Mouse (Mus musculus): ENCODE results near the gene Exoc8. TPM values are rescaled to one million over a fixed set of nuclear protein-coding genes. Genes with fewer than 3 reads are reported as not detected.

Exoc8 gene
- total RNA-seq, 2 experiments from 2014 or later = 18.9 to 19.2 TPM

- intact Hi-C loops (cut with DNase I) = loop anchor here (5.0 kb wide), 1 partner anchor 35 kb away; the partner anchor contains the start of gene Egln1
- no peak for DNase-seq (ENCODE audit: low spot score)
Observed at GRCm38 (mm10) chr8:124911938-124912872, 14.7 kb upstream of the Exoc8 start.

GRCm38 (mm10) chr8:124910349-124910748 lies 12.8 kb upstream of the Exoc8 start:
- DNase-seq (ENCODE audit: low spot score) = no peak
- intact Hi-C loops (cut with DNase I) = loop anchor here (5.0 kb wide), 1 partner anchor 37 kb away; the partner anchor contains the start of gene Egln1

- intact Hi-C loops (cut with DNase I) = loop anchor here (5.0 kb wide), 1 partner anchor 37 kb away; the partner anchor contains the start of gene Egln1
- DNase-seq (ENCODE audit: low spot score) = no peak
Observed at GRCm38 (mm10) chr8:124909936-124910335, 12.4 kb upstream of the Exoc8 start.

DNA sequence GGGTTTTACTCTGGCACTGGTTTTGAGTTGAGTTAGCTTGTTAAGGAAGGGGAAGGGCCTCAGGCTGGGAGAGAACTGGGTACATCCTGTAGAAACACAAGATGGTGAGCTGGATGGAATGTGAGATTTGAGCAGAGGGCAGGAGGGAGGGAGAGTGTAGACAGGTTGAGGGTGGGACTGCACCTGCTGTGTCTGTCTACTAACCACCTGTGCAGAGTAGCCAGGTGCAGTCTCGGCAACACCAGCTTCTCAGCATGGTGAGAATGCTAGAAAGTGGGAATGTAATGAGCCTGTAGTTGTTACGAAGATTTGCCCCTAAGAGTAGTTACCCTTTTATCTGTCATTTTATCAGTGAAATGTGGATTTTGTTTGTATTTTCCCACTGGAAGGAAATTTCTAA lies 8.0 kb upstream of the Exoc8 start:
- DNase-seq (ENCODE audit: low spot score) = no peak
- intact Hi-C loops (cut with DNase I) = no loop called here

DNA sequence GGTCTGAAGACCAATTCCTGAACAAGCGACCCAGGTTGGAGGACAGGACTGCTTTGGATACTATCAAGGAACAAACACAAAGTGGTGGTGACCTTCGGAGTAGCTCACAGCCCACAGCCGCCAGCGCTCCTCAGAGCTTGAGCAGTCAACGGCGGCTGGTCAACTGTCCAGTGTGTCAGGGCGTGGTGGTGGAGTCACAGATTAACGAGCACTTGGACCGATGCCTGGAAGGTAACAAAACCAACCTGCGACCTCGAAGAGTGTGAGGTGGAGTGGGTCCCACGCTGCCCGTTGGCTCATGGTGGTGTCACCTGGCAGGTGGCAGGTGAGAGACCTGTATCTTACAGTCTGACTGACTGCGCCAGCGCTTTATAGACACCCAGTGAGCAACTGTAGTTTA lies 5.7 kb upstream of the Exoc8 start:
- intact Hi-C loops (cut with DNase I) = no loop called here
- no peak for DNase-seq (ENCODE audit: low spot score)

DNA sequence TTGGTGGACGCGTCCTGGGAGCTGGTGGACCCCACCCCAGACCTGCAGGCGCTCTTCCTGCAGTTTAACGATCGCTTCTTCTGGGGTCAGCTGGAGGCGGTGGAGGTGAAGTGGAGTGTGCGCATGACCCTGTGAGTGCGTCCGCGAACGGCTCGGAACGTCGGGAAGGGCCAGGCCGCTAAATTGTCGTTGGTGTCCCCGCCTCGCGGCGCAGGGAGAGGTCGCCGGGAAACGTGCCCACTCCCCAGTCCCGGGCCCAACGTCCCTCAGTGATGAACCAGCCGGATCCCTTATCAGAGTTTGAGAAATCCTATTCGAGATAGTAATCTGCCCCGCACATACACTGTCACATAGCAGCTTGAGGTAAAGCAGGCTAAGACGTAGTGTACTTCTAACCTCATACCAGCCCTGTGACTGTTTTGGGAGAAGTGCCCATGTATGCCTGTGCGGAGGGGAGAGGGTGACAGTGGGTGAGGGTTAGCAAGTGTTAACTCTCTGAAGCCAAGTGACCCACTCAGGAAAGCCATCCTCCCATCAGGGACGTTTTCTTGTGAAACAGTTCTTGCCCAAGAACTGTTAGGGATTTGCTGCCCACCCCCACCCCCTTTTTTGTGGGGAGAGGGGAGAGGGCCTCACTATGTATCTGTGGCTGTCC lies 873 bp upstream of the Exoc8 start:
- DNase-seq (ENCODE audit: low spot score) = no peak
- intact Hi-C loops (cut with DNase I) = loop anchor here (5.0 kb wide), 1 partner anchor 114 kb away; the partner anchor contains the start of gene Tsnax

DNA sequence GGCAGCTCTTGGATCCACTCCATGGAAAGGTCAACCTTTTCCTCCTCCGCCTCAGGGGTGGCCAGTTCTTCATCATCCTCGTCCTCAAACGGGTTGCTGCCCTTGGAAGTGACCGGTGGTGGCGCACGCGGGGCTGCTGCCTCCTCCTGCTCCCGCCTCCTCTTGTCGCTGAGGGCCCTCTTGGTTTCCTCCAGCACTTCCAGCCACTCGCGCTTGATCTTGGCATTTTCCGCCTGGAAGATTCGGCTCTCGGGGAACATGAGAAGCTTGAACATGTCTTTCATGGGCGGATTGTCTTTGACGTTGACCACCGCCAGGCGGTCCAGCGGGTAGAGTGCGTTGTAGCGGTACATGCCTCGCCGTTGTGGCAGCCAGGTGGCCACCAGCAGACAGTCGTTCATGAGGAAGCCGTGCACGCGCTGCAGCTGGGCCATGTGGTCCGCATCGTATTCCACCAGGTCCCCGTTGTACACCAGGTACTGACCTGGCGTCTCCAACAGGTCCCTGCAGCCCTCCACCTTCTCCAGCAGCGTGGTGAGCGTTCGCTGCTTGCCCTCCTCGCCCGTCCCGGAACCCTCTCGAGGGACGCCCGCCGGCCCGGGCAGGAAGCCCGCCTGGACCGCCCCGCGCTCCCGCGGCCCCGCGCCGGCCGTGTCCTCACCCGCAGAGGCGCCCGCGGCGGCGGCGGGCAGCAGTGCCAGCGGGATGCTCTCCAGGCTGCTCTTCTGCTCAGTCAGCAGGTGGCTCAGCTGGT lies 696 bp downstream of the Exoc8 start:
- intact Hi-C loops (cut with DNase I) = loop anchor here (2.0 to 5.0 kb wide), 3 partner anchors 52 to 138 kb away; partner anchors contain the start of genes Egln1 and Tsnax
- peak; percentile 64 for DNase-seq (ENCODE audit: low spot score)

- intact Hi-C loops (cut with DNase I) = loop anchor here (2.0 to 5.0 kb wide), 3 partner anchors 53 to 139 kb away; partner anchors contain the start of genes Egln1 and Tsnax
- DNase-seq (ENCODE audit: low spot score) = no peak
Observed at GRCm38 (mm10) chr8:124896010-124896631, 1.4 kb downstream of the Exoc8 start.

- DNase-seq (ENCODE audit: low spot score) = no peak
- intact Hi-C loops (cut with DNase I) = no loop called here
Observed at GRCm38 (mm10) chr8:124892596-124892995, 4.9 kb downstream of the Exoc8 start.

- intact Hi-C loops (cut with DNase I) = no loop called here
Observed at GRCm38 (mm10) chr8:124888385-124888784, 9.1 kb downstream of the Exoc8 start.

GRCm38 (mm10) chr8:124878946-124879526 lies 18.5 kb downstream of the Exoc8 start:
- no peak for DNase-seq (ENCODE audit: low spot score)
- intact Hi-C loops (cut with DNase I) = no loop called here

More at GRCm38 (mm10) chr8:124888385-124888784, 9.1 kb downstream of the Exoc8 start:
- no peak for DNase-seq (ENCODE audit: low spot score)

- intact Hi-C loops (cut with DNase I) = no loop called here
- no peak for DNase-seq (ENCODE audit: low spot score)
Observed at GRCm38 (mm10) chr8:124878141-124878540, 19.4 kb downstream of the Exoc8 start.

DNA sequence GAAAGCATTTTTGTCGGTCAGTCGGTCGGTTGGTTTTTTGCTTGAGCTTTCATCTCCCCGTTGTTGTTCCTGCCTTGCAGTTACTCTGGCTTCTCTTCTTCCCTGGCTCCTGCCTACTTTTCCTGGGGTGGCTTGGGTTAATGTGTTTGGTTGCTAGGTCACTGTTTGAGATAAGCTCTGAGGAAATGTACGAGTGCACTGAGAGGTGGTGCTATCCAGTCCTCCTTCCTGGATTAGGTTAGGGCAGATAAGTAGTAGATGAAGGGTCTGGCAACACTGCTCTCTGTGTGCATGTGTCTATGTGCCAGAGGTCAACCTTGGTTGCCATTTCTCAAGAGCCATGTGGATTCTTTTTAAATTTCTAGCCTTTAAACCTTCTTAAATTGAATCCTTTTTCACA lies 24.8 kb downstream of the Exoc8 start:
- intact Hi-C loops (cut with DNase I) = no loop called here
- no peak for DNase-seq (ENCODE audit: low spot score)

- no peak for DNase-seq (ENCODE audit: low spot score)
- intact Hi-C loops (cut with DNase I) = no loop called here
Observed at GRCm38 (mm10) chr8:124872081-124872480, 25.4 kb downstream of the Exoc8 start.

- no peak for DNase-seq (ENCODE audit: low spot score)
- intact Hi-C loops (cut with DNase I) = no loop called here
Observed at GRCm38 (mm10) chr8:124871474-124871873, 26.0 kb downstream of the Exoc8 start.

DNA sequence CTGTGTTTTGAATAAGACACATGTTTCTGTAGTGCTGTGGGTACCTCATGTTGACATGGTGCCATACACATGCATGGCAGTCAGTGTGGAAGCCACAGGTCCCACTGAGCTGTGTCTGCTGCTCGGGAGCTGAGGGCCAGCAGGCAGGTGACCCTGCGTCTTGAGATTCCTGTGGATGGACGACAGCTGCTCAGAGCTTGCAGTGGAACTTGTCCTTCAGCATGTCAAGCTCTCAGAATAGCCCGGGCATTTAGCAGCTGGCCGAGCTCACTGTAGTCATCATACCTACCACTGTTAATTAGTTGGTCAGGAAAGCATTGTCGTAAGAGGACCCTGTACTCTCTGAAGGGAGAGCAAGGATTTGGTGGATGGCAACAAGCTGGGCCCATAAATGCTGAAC lies 27.8 kb downstream of the Exoc8 start:
- DNase-seq (ENCODE audit: low spot score) = no peak

GRCm38 (mm10) chr8:124867126-124867525 lies 30.4 kb downstream of the Exoc8 start:
- no peak for DNase-seq (ENCODE audit: low spot score)
- intact Hi-C loops (cut with DNase I) = no loop called here

More for the DNA sequence above, 27.8 kb downstream of the Exoc8 start:
- intact Hi-C loops (cut with DNase I) = no loop called here

- intact Hi-C loops (cut with DNase I) = no loop called here
- DNase-seq (ENCODE audit: low spot score) = no peak
Observed at GRCm38 (mm10) chr8:124866669-124867068, 30.8 kb downstream of the Exoc8 start.

DNA sequence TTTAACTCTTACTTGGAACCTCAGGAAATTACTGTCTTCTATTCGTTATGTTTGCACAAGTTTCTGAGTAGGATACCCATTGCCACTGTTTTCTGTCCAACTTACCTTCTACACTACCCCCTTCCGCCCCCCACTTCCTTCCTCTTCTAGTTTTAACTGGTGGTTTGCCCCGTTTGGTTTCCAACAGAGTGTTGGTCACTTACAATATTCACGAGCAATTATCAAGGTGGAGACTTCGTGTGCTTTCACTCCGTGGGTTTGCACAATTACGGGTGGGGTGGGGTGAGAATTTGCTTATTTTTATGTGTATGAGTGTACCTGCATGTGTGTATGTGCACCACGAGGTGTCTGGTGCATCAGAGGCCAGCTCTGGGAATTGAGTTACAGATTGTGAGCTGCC lies 33.8 kb downstream of the Exoc8 start:
- DNase-seq (ENCODE audit: low spot score) = no peak
- intact Hi-C loops (cut with DNase I) = loop anchor here (2.0 kb wide), 1 partner anchor 31 kb away; no protein-coding TSS in a partner anchor
